Mouse (Mus musculus) adrenal gland, postnatal 14 days (tissue): ENCODE data around the gene Bola1. TPM values are rescaled to one million over a fixed set of nuclear protein-coding genes. Genes with fewer than 3 reads are reported as not detected.
"Not testable (repeated sequence)": the region's sequence is repeated elsewhere in the genome, so short reads cannot be mapped to it uniquely, and the experiment has no call there.

Experiments used
- DNase-seq: peaks from one replicate; pipeline ENCODE4 v3.0.0; 2021; ENCODE audit warnings: mixed read lengths
- total RNA-seq: library from RNA; stranded (reverse); gene quantifications from 2 replicates; pipeline ENCODE4 v1.2.3, GENCODE M21; 2021

Bola1 gene
- total RNA-seq, 1 experiment from 2014 or later = 33.2 TPM

DNA sequence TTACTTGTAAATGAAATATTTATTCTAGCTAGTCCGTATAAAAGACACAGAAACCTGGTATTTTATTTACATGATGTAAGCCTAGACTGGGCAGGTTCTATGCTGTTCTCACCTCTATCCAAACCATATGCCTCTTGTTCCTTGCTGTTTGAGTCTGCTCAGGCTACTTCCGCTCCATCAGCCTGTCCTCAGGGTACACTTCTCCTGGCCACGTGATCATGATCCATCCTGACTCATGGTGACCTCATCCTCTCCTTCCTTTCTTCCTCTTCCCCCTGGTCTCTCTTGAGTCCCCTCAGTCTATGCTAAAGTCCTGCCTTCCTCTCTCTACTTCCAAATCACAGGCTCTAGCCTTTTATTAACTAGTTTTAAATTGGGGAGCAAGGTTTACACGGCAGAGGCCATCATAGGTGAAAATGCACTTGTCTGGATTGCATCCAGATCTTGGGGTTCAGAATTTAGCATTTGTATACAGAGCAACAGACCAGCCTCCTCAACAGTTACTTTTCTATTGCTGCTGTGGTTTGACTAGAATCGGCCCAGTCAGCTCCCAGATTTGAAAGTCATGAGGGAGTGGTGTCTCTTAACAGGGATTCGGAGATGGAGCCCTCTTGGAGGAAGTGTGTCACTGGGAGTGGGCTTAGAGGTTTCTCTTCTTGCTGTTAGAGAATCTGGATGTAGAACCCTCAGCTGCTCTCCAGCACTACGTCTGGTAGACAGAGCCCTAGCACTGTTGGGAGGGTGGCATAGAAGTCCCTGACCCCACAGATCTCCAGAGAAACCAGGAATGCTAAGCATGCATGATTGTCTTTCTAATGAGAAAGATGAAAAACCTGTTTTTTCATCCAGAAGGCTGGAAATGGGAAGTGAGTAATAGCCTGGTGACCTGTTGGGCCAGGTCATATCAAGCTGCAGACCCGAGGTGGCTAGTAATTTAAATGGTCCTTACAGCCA, 7.5 kb upstream of the Bola1 start:
- peak; percentile 45 for DNase-seq

DNA sequence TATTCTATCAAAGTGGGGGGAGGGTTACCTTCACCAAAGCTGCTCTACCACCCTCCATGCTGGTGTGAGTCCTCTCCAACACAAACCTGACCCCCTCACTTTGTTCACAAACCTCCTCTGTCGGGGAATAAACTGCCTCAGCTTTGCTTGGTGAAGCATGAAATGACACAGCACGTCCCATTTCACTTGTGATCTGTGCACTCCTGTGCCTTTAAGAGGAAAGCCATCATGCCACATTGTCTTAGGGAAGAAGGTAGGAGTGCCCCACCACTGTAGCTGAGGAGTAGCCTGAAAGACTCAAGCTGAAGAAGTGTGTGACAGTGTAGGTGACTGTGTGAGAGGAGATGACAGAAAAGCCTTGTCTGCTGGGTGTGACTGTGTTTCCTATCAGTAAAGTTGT, 5.9 kb upstream of the Bola1 start:
- DNase-seq = no peak

DNA sequence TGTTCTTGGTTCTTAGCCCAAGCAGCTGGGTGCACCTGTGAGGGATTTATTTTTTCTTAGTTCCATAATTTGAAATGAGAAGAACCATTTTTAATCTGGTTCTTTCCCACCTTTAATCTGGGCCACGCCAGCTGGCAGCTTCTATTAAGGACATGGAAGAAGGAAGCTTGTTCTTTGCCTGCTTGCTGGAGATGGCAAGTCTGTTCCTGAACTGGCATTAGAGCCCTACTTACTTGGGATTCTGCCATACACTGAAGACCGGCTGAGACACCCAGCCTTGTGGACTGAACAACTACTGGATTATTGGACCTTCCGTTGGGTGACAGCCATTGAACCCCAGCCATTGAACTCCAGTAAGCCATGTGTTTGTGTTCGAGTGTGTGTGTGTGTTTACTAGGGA, 3.3 kb upstream of the Bola1 start:
- DNase-seq = no peak

DNA sequence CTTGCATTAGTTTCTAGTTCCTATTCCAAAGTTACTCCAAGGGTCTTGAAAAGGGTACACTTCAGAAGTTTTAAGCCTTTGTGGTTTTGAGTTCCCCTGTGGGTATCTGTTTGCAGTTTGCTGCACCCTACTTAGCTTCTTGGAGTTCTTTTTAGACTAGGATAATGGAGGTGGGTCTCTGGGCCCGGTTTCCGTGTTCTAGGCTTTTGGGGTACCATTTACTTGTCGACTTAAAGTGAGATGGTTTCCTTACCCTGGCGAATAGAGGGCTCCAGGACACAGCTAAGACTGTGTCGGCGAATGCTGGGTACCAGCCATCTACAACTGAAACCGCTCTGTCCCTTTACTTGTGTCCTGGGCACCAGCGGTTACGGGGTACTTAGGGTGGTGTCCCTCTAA, 2.1 kb upstream of the Bola1 start:
- DNase-seq = no peak

DNA sequence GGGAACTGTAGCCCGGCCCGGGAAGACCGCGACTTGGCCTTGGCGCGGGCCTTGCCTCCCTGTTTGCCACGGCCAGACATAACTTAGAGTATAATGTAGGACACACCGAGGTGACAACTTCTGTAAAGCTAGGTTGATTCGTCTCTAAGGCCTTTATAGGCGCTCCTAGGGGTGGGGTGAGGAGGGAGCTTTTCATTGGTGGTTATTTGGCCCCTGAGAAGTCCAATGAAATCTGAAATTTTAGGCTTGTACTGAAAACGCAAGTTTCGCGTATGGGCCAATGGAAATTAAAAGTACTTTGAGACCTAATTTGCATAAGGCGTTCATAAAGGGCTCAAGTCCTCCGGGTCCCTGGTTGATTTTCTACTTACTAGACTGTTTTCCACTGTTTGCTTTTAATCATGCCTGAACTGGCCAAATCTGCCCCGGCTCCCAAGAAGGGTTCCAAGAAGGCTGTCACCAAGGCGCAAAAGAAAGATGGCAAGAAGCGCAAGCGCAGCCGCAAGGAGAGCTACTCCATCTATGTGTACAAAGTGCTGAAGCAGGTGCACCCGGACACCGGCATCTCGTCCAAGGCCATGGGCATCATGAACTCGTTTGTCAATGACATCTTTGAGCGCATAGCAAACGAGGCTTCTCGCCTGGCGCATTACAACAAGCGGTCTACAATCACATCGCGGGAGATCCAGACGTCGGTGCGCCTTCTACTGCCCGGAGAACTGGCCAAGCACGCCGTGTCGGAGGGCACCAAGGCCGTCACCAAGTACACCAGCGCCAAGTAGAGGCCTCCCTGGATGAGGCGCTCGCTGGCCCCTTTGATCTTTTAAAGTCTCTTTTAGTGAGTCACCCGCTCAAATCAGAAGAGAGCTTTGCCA, 1.5 kb upstream of the Bola1 start, which contains the start of the genes Hist2h2ac and Hist2h2be:
Gene Hist2h2ac (minus strand): TSS at position 116 of the 875 bp plus-strand sequence.
Gene Hist2h2be (plus strand): TSS at position 355 of the 875 bp plus-strand sequence.
- peak; percentile 89 for DNase-seq

DNA sequence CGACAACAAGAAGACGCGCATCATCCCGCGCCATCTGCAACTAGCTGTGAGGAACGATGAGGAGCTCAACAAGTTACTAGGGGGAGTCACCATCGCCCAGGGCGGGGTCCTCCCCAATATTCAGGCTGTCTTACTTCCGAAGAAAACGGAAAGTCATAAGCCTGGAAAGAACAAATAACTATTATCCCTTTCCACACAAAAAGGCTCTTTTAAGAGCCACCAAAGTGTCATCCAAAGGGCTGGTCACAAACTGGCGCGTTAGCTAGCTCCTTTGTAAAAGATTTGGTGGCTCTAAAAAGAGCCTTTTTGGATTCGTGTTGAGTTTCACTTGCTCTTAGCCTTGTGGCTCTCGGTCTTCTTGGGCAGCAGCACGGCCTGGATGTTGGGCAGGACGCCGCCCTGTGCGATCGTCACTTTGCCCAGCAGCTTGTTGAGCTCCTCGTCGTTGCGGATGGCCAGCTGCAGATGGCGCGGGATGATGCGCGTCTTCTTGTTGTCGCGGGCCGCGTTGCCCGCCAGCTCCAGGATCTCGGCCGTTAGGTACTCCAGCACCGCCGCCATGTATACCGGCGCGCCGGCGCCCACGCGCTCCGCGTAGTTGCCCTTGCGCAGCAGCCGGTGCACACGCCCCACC, 739 bp upstream of the Bola1 start:
- not testable (repeated sequence) for DNase-seq

DNA sequence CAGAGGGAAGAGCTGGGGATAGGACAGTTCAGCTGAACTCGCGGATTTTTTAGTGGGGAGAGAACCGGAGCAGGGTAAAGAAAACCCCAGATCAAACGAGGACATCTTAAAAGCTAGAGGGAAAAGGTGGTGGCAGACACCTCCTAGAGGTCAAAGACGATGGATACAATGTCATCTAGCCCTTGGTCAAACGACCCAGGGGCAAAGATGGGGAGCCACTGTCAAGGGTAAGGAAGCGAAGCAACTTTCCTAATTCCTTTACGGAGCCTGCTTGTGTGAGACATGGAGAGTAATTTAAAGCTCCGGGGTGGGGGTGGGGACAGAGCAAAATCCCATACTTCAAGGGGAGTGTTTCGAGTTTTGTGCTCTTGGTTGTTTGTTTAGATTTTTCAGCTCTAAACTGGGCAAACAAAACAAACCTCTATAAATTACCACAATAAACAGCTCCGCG, 293 bp downstream of the Bola1 start:
- peak; percentile 30 for DNase-seq

DNA sequence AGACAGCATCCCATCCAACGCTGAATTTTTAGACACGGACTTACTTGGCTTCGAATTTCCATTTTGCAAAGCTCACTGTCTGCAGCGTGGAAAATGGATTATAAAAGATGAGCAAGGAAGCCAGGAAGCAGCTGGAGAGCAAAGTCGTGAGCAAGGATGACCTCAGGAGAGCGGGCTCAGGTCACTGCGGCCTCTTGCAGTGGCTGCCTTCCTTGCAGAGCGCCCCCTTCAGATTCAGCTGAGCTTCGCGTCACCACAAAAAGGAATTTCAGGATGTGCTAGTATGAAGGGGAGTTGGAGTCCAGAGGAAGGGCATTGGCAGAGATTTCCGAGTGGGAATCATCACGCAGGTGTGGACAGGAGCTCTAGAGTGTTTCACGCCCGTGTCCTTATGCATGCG, 10.3 kb downstream of the Bola1 start:
- DNase-seq = peak; percentile 60

DNA sequence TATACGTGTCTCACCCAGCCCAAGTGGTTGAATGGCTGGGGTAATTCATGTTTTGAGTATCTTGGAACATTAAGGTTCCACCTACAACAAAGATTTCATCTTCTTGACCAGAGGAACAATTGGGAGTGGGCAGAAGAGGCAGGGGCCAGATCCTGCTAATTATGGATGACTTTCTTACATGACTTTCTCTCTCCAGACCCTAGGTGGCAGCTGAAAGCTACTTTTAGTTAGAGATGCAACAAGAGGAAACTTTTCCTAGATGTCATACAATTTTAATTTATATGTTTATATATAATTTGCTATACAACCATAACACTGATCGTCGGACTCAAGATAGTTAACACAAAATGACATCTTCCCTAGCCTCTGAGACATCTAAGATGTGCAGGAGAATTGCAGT, 11.7 kb downstream of the Bola1 start:
- no peak for DNase-seq

DNA sequence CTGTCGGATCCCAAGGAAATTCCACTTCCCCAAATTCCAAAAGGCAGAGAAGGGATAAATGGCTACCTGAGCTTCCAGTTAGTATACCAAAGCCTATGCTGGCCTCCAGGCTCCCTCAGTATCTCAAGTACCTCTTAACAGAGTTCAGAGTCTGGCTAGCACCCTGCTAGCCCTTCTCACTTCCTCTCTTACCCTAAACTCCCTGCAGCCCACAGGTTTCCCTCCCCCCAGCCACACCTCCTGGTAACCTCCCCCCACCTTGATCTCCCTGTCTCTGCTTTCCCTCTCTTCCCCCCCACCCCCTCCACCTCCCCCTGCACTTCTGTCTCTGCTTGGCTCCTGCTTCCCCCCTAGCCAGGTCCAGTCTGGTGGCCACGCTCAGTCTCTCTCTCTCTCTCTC, 19.8 kb downstream of the Bola1 start:
- DNase-seq = no peak

DNA sequence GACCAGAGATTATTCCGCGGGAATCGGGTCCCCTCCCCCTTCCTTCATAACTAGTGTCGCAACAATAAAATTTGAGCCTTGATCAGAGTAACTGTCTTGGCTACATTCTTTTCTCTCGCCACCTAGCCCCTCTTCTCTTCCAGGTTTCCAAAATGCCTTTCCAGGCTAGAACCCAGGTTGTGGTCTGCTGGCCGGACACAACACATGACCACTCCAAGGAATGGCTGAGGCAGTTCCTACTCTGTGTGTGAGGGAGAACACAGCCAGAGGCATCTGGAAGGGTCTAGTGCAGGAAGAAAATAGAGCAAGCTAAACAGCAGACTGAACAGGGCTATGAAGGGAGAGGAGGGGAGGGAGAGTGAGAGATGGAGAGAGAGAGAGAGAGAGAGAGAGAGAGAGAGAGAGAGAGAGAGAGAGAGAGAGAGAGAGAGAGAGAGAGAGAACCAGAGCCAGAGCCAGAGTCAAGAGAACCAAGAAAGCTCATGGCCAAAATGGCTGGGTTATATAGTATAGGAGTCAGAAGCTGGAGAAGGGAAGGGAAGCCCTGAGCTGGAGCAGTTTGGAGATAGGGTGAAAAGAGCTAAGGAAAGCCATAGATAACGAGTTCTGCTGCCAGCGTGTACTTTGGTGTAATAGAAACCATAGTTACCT, 20.8 kb downstream of the Bola1 start:
- DNase-seq = not testable (repeated sequence)

DNA sequence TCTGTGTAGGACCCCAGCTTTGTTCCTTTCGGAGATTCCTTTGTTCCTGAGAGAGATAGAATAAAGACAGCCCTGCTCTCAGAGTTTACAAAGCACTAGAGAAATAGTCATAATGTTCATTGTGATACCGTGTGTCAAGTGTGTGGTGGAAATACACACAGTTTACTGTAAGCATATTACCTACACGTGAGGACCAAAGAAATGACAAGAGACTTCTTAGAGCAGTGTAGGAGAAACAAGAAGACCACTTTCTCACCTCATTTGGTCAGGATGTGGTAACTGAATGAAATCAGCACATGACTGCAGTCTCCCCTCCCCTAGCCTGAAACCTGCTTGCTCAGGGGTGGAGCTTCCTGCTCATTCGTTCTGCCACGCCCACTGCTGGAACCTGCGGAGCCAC, 21.3 kb downstream of the Bola1 start:
- no peak for DNase-seq

DNA sequence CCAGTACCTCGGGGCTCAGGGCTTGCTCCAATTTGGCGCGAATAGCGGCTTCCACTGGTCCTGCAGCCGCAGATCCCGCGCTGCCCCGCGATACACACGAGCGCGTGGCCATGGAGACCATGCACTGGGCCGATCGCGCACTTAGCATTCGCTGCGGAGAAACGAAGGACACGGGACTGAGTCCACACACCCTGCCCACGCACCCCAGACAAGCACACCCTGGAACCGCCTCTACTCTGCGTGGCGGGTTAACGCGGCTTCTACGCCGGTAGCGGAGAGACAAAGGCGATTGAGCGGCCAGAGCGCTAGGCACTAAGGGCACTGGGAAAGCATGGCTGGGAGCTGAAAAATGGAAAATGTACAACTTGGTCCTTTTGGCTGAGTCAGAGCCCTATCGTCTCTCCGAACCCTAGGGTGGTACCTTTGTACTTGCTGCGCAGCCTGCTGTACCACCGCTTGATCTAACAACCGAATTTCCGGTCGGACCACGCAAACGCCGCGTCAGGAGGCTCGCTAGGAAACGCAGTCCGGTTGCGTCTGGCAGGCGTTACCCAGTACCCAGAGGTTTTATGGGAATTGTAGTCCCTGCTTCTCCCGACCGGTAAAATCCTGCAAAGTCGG, 22.3 kb downstream of the Bola1 start:
- peak; percentile 92 for DNase-seq

DNA sequence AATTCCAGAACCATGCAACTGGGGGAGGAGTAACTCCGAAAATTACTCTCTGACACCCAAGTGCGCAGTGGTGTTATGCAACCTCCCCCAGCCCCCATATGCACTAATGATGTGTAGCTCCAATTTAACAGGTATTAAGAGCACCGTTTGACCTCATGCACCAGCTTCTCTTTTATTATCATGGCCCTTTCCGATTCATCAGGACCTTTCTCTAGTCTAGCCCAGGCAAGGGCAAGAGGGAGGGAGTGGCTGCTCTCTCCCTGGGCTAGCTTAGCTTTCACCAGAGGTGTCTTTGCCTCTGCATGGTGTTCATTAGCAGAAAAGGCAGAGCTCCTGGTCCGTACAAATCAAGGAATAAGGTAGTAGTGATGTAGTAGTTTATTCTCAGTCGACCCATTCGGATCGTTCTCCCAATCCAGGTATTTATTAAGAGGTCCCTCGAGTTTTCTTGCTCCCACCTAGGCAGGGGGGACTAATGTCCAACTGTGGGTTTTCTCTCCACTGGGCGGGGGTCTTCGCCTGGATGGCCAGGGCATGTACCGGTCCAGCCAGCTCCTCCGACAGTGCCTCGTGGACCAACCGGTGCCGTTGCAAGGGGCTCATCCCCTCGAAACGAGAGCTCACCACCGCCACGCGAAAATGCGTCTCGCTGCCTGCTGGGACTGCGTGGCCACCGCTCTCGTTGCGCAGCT, 22.9 kb downstream of the Bola1 start:
- no peak for DNase-seq

DNA sequence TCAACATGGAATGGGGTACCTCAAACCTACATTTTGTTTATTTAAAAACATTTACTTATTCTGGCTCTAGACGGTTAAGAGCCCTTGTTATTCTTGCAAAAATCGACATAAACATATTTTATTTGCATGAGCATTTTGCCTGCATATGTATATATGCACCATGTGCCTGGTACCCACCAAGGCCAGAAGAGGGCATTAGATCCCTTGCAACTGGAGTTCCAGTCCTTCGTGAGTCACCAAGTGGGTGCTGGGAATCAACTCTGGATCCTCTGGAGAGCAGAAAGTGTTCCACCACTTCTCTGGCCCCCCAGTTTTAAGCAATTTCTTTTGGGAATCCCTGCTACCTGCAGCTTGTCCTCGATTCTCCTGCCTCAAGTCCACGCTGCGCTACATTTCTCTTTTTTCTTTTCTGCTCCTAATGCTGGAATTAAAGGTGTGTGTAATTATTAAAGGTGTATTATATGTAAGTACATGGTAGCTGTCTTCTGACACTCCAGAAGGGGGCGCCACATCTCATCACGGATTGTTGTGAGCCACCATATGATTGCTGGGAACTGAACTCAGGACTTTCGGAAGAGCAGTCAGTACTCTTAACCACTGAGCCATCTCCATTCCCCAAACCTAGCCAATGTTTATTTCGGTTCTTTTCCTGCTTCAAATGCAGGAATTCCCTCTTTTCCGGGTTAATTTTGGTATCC, 23.7 kb downstream of the Bola1 start:
- no peak for DNase-seq

DNA sequence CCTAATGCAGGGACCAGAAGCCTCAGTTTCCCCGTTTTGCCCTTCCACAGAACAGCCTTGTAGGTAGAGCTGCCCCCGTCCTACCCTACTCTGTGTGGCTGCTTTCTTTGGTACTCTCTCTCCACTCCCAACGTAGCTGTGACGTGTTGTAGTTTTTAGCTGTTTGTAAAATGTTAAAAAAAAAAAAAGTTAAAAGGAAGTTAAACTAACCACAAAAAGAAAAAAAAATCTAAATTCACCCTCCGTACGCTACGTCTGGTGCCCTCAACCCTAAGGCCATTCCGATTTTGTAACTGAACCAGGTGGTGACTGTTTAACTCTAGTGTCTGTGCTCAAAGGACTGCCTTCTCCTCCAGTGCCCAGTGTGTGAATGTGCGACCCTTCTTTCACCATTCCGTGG, 24.5 kb downstream of the Bola1 start:
- DNase-seq = no peak

DNA sequence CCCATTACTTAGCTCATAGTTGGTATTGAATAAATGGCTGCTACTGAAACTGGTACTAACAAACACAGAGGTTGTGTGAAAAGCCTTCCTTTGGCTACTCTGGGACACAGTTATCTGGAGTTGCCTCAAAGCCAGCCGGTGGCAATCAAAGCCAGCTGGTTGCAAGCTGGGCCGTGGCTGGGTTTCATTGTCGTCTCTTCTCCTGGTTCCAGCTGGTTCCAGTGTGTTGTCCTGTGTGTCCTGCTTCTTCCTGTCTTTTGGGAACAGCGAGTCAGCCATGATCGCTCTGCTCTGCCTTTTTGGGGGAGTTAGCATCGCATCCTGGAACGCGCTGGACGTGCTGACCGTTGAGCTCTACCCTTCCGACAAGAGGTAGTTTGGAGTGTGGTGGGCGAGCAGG, 26.5 kb downstream of the Bola1 start:
- DNase-seq = no peak

DNA sequence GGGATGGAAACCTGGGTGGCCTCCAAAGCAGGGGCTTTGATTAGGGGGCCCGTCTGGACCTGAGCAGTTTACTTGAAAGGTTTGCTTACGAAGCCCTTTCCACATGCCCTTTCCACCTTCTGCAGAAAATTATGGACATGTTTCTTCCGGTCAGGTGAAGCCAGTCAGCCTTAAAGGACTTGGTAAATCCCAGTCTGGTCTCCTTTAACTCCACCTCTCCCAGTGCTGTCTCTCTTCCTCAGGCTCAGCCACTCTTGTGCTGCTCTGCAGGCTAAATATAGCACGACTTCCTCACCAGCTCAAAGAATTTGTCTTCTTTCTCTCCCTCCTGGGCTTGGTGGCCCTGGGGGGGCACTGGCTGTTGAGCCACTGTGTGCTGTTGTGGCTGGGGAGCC, 37.1 kb downstream of the Bola1 start:
- no peak for DNase-seq

DNA sequence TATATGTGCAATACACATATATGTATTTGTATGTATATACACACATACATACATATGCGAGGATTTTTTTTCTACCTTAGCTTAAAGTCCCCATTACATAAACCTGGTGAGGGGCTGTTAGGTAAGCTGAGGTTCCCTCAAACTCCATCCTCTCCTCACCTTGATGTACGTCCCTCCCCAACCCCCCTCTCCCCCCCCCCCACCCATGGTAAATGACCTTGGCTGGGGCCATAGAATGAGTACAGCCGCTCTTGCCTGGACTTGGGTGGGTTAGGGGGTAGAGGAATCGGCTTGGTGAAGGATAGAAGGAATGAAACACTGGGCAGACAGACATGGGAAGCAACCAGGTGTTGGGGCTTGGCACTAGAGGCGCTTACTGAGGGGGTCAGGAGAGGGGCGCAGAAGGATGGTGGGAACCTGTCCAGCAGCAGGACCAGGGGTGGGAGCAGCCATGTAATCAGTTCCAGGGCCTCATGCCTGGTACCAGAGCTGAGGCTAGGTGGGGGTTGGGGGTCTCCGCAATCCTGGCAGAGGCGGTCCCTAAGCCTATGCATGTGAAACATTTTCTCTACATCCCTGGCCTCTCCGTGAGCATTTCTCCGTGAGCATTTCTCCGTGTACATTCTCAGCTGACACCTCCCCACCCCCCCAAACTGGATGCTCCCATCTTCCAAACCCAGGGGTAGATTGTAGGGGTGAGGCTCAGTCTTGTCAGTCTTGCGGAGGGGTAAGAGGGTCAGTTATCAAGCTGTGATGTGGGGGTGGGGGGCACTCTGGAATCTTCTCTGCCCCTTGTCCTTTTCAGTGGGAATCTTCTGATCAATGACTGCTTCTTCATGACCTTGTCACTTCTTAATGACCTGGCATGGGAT, 37.8 kb downstream of the Bola1 start:
- no peak for DNase-seq
